Mouse (Mus musculus) embryo, embryonic 10.5 days (tissue): ENCODE results near the gene 1110008P14Rik.

Source experiments
- DNase-seq: peaks from one replicate; pipeline ENCODE4 v3.0.0-alpha.2; 2015; ENCODE audit warnings: low spot score

Gene 1110008P14Rik

GRCm38 (mm10) chr2:32408429-32409424 is 27.0 kb upstream of the 1110008P14Rik start:
- DNase-seq = peak; percentile 71

GRCm38 (mm10) chr2:32407144-32407824 is 25.5 kb upstream of the 1110008P14Rik start:
- DNase-seq = no peak

GRCm38 (mm10) chr2:32404663-32405062 is 22.9 kb upstream of the 1110008P14Rik start:
- DNase-seq = peak; percentile 100

GRCm38 (mm10) chr2:32396695-32397094 is 15.0 kb upstream of the 1110008P14Rik start:
- no peak for DNase-seq

- peak; percentile 95 for DNase-seq
These were observed 14.3 kb upstream of the 1110008P14Rik start for GRCm38 (mm10) chr2:32395946-32396621.

GRCm38 (mm10) chr2:32395484-32395945 is 13.8 kb upstream of the 1110008P14Rik start, which contains the start of gene Ptges2:
Gene Ptges2 (plus strand): TSS chr2:32395896.
- DNase-seq = peak; percentile 95

GRCm38 (mm10) chr2:32394973-32395372 is 13.2 kb upstream of the 1110008P14Rik start:
- peak; percentile 62 for DNase-seq

- no peak for DNase-seq
These were observed 10.3 kb upstream of the 1110008P14Rik start for GRCm38 (mm10) chr2:32392063-32392462.

- no peak for DNase-seq
These were observed 9.1 kb upstream of the 1110008P14Rik start for GRCm38 (mm10) chr2:32390871-32391270.

- no peak for DNase-seq
These were observed 7.4 kb upstream of the 1110008P14Rik start for GRCm38 (mm10) chr2:32389157-32389556.

GRCm38 (mm10) chr2:32387706-32388490 is 6.2 kb upstream of the 1110008P14Rik start, which contains the start of gene Lcn2:
Gene Lcn2 (minus strand): TSS chr2:32388252.
- DNase-seq = no peak

- no peak for DNase-seq
These were observed 951 bp upstream of the 1110008P14Rik start for GRCm38 (mm10) chr2:32382689-32383088.

- DNase-seq = peak; percentile 51
These were observed 480 bp downstream of the 1110008P14Rik start for GRCm38 (mm10) chr2:32381141-32381774.

- DNase-seq = no peak
These were observed 1.7 kb downstream of the 1110008P14Rik start for GRCm38 (mm10) chr2:32380001-32380500.

- no peak for DNase-seq
These were observed 4.8 kb downstream of the 1110008P14Rik start for GRCm38 (mm10) chr2:32376963-32377362.

GRCm38 (mm10) chr2:32375317-32375940 is 6.3 kb downstream of the 1110008P14Rik start:
- no peak for DNase-seq

- DNase-seq = no peak
These were observed 7.5 kb downstream of the 1110008P14Rik start for GRCm38 (mm10) chr2:32374191-32374590.

GRCm38 (mm10) chr2:32367315-32367714 is 14.4 kb downstream of the 1110008P14Rik start:
- DNase-seq = no peak

- DNase-seq = no peak
These were observed 17.6 kb downstream of the 1110008P14Rik start for GRCm38 (mm10) chr2:32364121-32364520.
